Mouse (Mus musculus) MEL (cell line): ENCODE data around the gene Gm11273. TPM values are rescaled to one million over a fixed set of nuclear protein-coding genes. Genes with fewer than 3 reads are reported as not detected.

ENCODE experiments used
- DNase-seq: peaks from one replicate; pipeline ENCODE4 v3.0.0; 2011; ENCODE audit warnings: low read depth, low spot score
- H3K27ac ChIP-seq: 2 replicates; pipeline ENCODE4 v1.5.1; 2012; ENCODE audit warnings: low read depth, mild to moderate bottlenecking, control low read depth, low read length, moderate library complexity; ENCODE audit not compliant: control insufficient read depth
- H3K27me3 ChIP-seq, 2 experiments: fragments of 150-350 bp in 1 of 2; sonication (generic) in 1 of 2; 2 replicates each; pipeline ENCODE4 v1.6.1; 2012; ENCODE audit warnings: low read length in 2 of 2, mild to moderate bottlenecking in 2 of 2, improper control_type of control experiment in 1 of 2, moderate library complexity in 1 of 2; ENCODE audit not compliant: insufficient read depth in 2 of 2, control insufficient read depth in 1 of 2
- H3K36me3 ChIP-seq, 2 experiments: 2 replicates each; pipeline ENCODE4 v1.6.1; 2012 to 2014; ENCODE audit warnings: low read length in 2 of 2, improper control_type of control experiment in 1 of 2, inconsistent platforms in 1 of 2, mild to moderate bottlenecking in 1 of 2; ENCODE audit not compliant: insufficient read depth in 2 of 2, control insufficient read depth in 1 of 2
- H3K4me1 ChIP-seq, 2 experiments: fragments of 150-350 bp in 1 of 2; sonication (generic) in 1 of 2; 2 replicates each; pipeline ENCODE4 v1.6.1; 2012; ENCODE audit warnings: low read length in 2 of 2, improper control_type of control experiment in 1 of 2, mild to moderate bottlenecking in 1 of 2; ENCODE audit not compliant: insufficient read depth in 2 of 2, control insufficient read depth in 1 of 2
- H3K4me3 ChIP-seq, 2 experiments: fragments of 150-350 bp in 1 of 2; sonication (generic) in 1 of 2; 2 replicates each; pipeline ENCODE4 v1.5.1; 2012; ENCODE audit warnings: low read depth in 2 of 2, low read length in 2 of 2, mild to moderate bottlenecking in 2 of 2, moderate library complexity in 2 of 2, control low read depth in 1 of 2, improper control_type of control experiment in 1 of 2; ENCODE audit not compliant: control insufficient read depth in 1 of 2, insufficient read depth in 1 of 2
- H3K79me2 ChIP-seq: 2 replicates; pipeline ENCODE4 v1.6.1; 2012; ENCODE audit warnings: mild to moderate bottlenecking, low read length, moderate library complexity; ENCODE audit not compliant: control insufficient read depth, poor library complexity, insufficient read depth
- H3K9ac ChIP-seq: 2 replicates; pipeline ENCODE4 v1.6.1; 2012; ENCODE audit warnings: low read depth, mild to moderate bottlenecking, control low read depth, low read length, moderate library complexity; ENCODE audit not compliant: control insufficient read depth, poor library complexity, severe bottlenecking
- H3K9me3 ChIP-seq: fragments of 150-350 bp; sonication (generic); replicated peaks from 2 replicates; pipeline ENCODE4 v1.6.1; 2012; ENCODE audit warnings: mild to moderate bottlenecking, low read length, improper control_type of control experiment, moderate library complexity; ENCODE audit not compliant: insufficient read depth
- BHLHE40 ChIP-seq: IDR thresholded peaks from 2 replicates; pipeline ENCODE4 v1.6.1; 2012; ENCODE audit warnings: low read depth, mild to moderate bottlenecking, inconsistent platforms, low read length, improper control_type of control experiment, borderline replicate concordance
- CHD1 ChIP-seq: IDR thresholded peaks from 2 replicates; pipeline ENCODE4 v1.6.1; 2012; ENCODE audit warnings: low read depth, mild to moderate bottlenecking, inconsistent platforms, low read length, improper control_type of control experiment
- CHD2 ChIP-seq: IDR thresholded peaks from 2 replicates; pipeline ENCODE4 v1.6.1; 2011; ENCODE audit warnings: low read length, improper control_type of control experiment
- CTCF ChIP-seq, 3 experiments: IDR thresholded peaks in 2 of 3; conservative IDR thresholded peaks in 1 of 3; 2 replicates each; pipeline ENCODE4 v1.5.1; 2011 to 2012; ENCODE audit warnings: low read length in 3 of 3, low read depth in 2 of 3, mild to moderate bottlenecking in 2 of 3, improper control_type of control experiment in 1 of 3, inconsistent platforms in 1 of 3, mixed read lengths in 1 of 3, moderate library complexity in 1 of 3; ENCODE audit not compliant: control insufficient read depth in 1 of 3, insufficient read depth in 1 of 3, poor library complexity in 1 of 3, severe bottlenecking in 1 of 3
- E2F4 ChIP-seq: IDR thresholded peaks from 2 replicates; pipeline ENCODE4 v1.6.1; 2011; ENCODE audit warnings: low read depth, low read length, improper control_type of control experiment, borderline replicate concordance
- ELF1 ChIP-seq: IDR thresholded peaks from 2 replicates; pipeline ENCODE4 v1.6.1; 2014; ENCODE audit warnings: low read depth, mild to moderate bottlenecking, inconsistent platforms, low read length, improper control_type of control experiment, moderate library complexity
- EP300 ChIP-seq, 2 experiments: IDR thresholded peaks; 2 replicates each; pipeline ENCODE4 v1.6.1; 2011; ENCODE audit warnings: improper control_type of control experiment in 2 of 2, low read length in 2 of 2, low read depth in 1 of 2, mild to moderate bottlenecking in 1 of 2
- ETS1 ChIP-seq: IDR thresholded peaks from 2 replicates; pipeline ENCODE4 v1.6.1; 2012; ENCODE audit warnings: low read depth, mild to moderate bottlenecking, inconsistent platforms, low read length, improper control_type of control experiment, moderate library complexity
- GATA1 ChIP-seq: IDR thresholded peaks from 2 replicates; pipeline ENCODE4 v1.6.1; 2011; ENCODE audit warnings: low read depth, low read length, improper control_type of control experiment
- MAFK ChIP-seq: IDR thresholded peaks from 2 replicates; pipeline ENCODE4 v1.6.1; 2011; ENCODE audit warnings: low read depth, mild to moderate bottlenecking, low read length, improper control_type of control experiment, borderline replicate concordance
- MAZ ChIP-seq: IDR thresholded peaks from 2 replicates; pipeline ENCODE4 v1.6.1; 2012; ENCODE audit warnings: low read depth, mild to moderate bottlenecking, inconsistent platforms, low read length, improper control_type of control experiment
- MEF2A ChIP-seq: IDR thresholded peaks from 2 replicates; pipeline ENCODE4 v1.6.1; 2014; ENCODE audit warnings: low read depth, mild to moderate bottlenecking, inconsistent platforms, low read length, improper control_type of control experiment; ENCODE audit not compliant: poor library complexity, insufficient replicate concordance, severe bottlenecking; ENCODE audit errors: extremely low read depth
- MXI1 ChIP-seq: IDR thresholded peaks from 2 replicates; pipeline ENCODE4 v1.6.1; 2011; ENCODE audit warnings: mild to moderate bottlenecking, low read depth, low read length, improper control_type of control experiment
- MYB ChIP-seq: IDR thresholded peaks from 2 replicates; pipeline ENCODE4 v1.6.1; 2011; ENCODE audit warnings: mild to moderate bottlenecking, low read depth, low read length, improper control_type of control experiment
- NELFE ChIP-seq: IDR thresholded peaks from 2 replicates; pipeline ENCODE4 v1.6.1; 2011; ENCODE audit warnings: low read depth, low read length, improper control_type of control experiment
- NRF1 ChIP-seq: IDR thresholded peaks from 2 replicates; pipeline ENCODE4 v1.6.1; 2014; ENCODE audit warnings: low read depth, mild to moderate bottlenecking, inconsistent platforms, low read length, improper control_type of control experiment, moderate library complexity; ENCODE audit not compliant: poor library complexity, insufficient read depth, severe bottlenecking
- POLR2AphosphoS2 ChIP-seq: IDR thresholded peaks from 2 replicates; pipeline ENCODE4 v1.6.1; 2011; ENCODE audit warnings: low read length, improper control_type of control experiment
- POLR2AphosphoS5 ChIP-seq: IDR thresholded peaks from 2 replicates; pipeline ENCODE4 v1.6.1; 2012; ENCODE audit warnings: low read depth, borderline replicate concordance, mild to moderate bottlenecking, inconsistent platforms, low read length, moderate library complexity, mixed read lengths
- RCOR1 ChIP-seq: IDR thresholded peaks from 2 replicates; pipeline ENCODE4 v1.6.1; 2012; ENCODE audit warnings: low read depth, mild to moderate bottlenecking, inconsistent platforms, low read length, improper control_type of control experiment
- SIN3A ChIP-seq: IDR thresholded peaks from 2 replicates; pipeline ENCODE4 v1.6.1; 2012; ENCODE audit warnings: low read length, improper control_type of control experiment, inconsistent platforms
- SMC3 ChIP-seq: IDR thresholded peaks from 2 replicates; pipeline ENCODE4 v1.6.1; 2011; ENCODE audit warnings: low read depth, low read length, improper control_type of control experiment
- TAL1 ChIP-seq: IDR thresholded peaks from 2 replicates; pipeline ENCODE4 v1.6.1; 2012; ENCODE audit warnings: mild to moderate bottlenecking, inconsistent platforms, low read length, moderate library complexity, mixed read lengths
- TCF12 ChIP-seq: IDR thresholded peaks from 2 replicates; pipeline ENCODE4 v1.6.1; 2014; ENCODE audit warnings: low read depth, mild to moderate bottlenecking, inconsistent platforms, low read length, improper control_type of control experiment, moderate library complexity
- UBTF ChIP-seq: IDR thresholded peaks from 2 replicates; pipeline ENCODE4 v1.6.1; 2012; ENCODE audit warnings: low read depth, mild to moderate bottlenecking, inconsistent platforms, low read length, improper control_type of control experiment, moderate library complexity, borderline replicate concordance; ENCODE audit not compliant: insufficient read depth
- USF1 ChIP-seq: IDR thresholded peaks from 2 replicates; pipeline ENCODE4 v1.6.1; 2014; ENCODE audit warnings: low read depth, mild to moderate bottlenecking, inconsistent platforms, low read length, improper control_type of control experiment, moderate library complexity
- USF2 ChIP-seq, 2 experiments: IDR thresholded peaks; 2 replicates each; pipeline ENCODE4 v1.6.1; 2011 to 2012; ENCODE audit warnings: improper control_type of control experiment in 2 of 2, low read length in 2 of 2, borderline replicate concordance in 1 of 2, inconsistent platforms in 1 of 2, low read depth in 1 of 2, mild to moderate bottlenecking in 1 of 2; ENCODE audit not compliant: insufficient read depth in 1 of 2
- ZC3H11A ChIP-seq: IDR thresholded peaks from 2 replicates; pipeline ENCODE4 v1.6.1; 2012; ENCODE audit warnings: low read depth, mild to moderate bottlenecking, inconsistent platforms, low read length, improper control_type of control experiment
- ZKSCAN1 ChIP-seq: IDR thresholded peaks from 2 replicates; pipeline ENCODE4 v1.6.1; 2012; ENCODE audit warnings: low read depth, mild to moderate bottlenecking, inconsistent platforms, low read length, improper control_type of control experiment, moderate library complexity
- ZMIZ1 ChIP-seq: IDR thresholded peaks from 2 replicates; pipeline ENCODE4 v1.6.1; 2012; ENCODE audit warnings: low read depth, mild to moderate bottlenecking, inconsistent platforms, low read length, improper control_type of control experiment, moderate library complexity
- ZNF384 ChIP-seq: IDR thresholded peaks from 2 replicates; pipeline ENCODE4 v1.6.1; 2012; ENCODE audit warnings: low read depth, mild to moderate bottlenecking, inconsistent platforms, low read length, improper control_type of control experiment
- polyA plus RNA-seq, 2 experiments: library from polyadenylated mRNA; stranded (reverse) in 1 of 2; unstranded in 1 of 2; fragments of >175 nt in 1 of 2; fragments of >200 nt in 1 of 2; gene quantifications; 2 replicates each; pipeline versions ENCODE4 v1.2.1 to v1.2.4; 2012; ENCODE audit warnings: low replicate concordance in 2 of 2, low read depth in 1 of 2; ENCODE audit not compliant: insufficient read length in 2 of 2, insufficient read depth in 1 of 2, missing spikeins in 1 of 2
- total RNA-seq: library from RNA; depleted of rRNA; stranded (reverse); fragments of 300-350 nt; gene quantifications from 2 replicates; pipeline ENCODE4 v1.2.3, GENCODE M21; 2012

Gm11273 gene
- total and polyA plus RNA-seq, 3 experiments = 32.5 to 306 TPM; not detected in 1

- no peaks in the 10 kb centered on the region for H3K79me2 ChIP-seq
- H3K27ac ChIP-seq = no peak within 1 kb of the TSS
- no peaks in the 10 kb centered on the region for H3K36me3 ChIP-seq
- no peak for TF ChIP-seq MEF2A
- TF ChIP-seq POLR2AphosphoS5 = no peak
- TF ChIP-seq ZNF384 = no peak
- no peak for TF ChIP-seq MXI1
- DNase-seq = no peak
- no peak within 1 kb of the TSS for H3K9ac ChIP-seq
- H3K4me3 ChIP-seq = no peak within 1 kb of the TSS
- H3K27me3 ChIP-seq = peaks cover 2 to 7% of the 10 kb centered on the region in 2 experiments; a peak in 3 of 4 replicates
- no peaks in the 10 kb centered on the region for H3K4me1 ChIP-seq
- H3K9me3 ChIP-seq = no peaks in the 10 kb centered on the region
Observed at GRCm38 (mm10) chr13:21542708-21543107, 41.5 kb upstream of the Gm11273 start, which contains the start of gene Olfr1366. Gene Olfr1366 (minus strand): TSS chr13:21542808.

GRCm38 (mm10) chr13:21530781-21531201 lies 29.6 kb upstream of the Gm11273 start, which contains the start of gene Zkscan8:
Gene Zkscan8 (minus strand): TSS chr13:21531120.
- Histone ChIP-seq H3K27me3 (no peaks in the 10 kb centered on the region; a peak in 3 of 4 replicates), H3K4me3 (peak within 1 kb of the TSS; percentile 75 to 97), H3K9ac (peak within 1 kb of the TSS; percentile 100), H3K4me1 (no peaks in the 10 kb centered on the region; a peak in 1 of 4 replicates), H3K79me2 (peaks cover 5% of the 10 kb centered on the region; the same call in 1 of the 2 replicates), H3K9me3 (no peaks in the 10 kb centered on the region), H3K36me3 (peaks cover 0 to 2% of the 10 kb centered on the region in 2 experiments; a peak in 2 of 4 replicates), H3K27ac (peak within 1 kb of the TSS; percentile 72)
- DNase-seq = peak; percentile 92
- no peak for TF ChIP-seq MAZ
- peak; percentile 67 for TF ChIP-seq TCF12
- no peak for TF ChIP-seq ZMIZ1
- TF ChIP-seq SMC3 = no peak
- TF ChIP-seq ZKSCAN1 = no peak
- TF ChIP-seq CHD1 = no peak
- TF ChIP-seq NELFE = peak; percentile 84
- TF ChIP-seq NRF1 = no peak
- peak; percentile 66 for TF ChIP-seq MXI1
- no peak for TF ChIP-seq BHLHE40
- 0 out of 2 replicates have a peak, but pooled peaks have one; percentile 77 for TF ChIP-seq UBTF
- peak; percentile 81 for TF ChIP-seq ELF1
- 0 out of 6 replicates have a peak, but pooled peaks of 1 of the 3 experiments have one; percentile 5 for TF ChIP-seq CTCF (IDR thresholded peaks at IDR 0.05 in 2 of 3, conservative IDR thresholded peaks at IDR 0.05 in 1 of 3; ENCODE audit: control insufficient read depth in 1 of 3, insufficient read depth in 1 of 3, low read depth in 2 of 3, low read length in 3 of 3, poor library complexity in 1 of 3, severe bottlenecking in 1 of 3)
- TF ChIP-seq EP300 (IDR thresholded peaks at IDR 0.05; ENCODE audit: low read depth in 1 of 2, low read length in 2 of 2) = no peak
- TF ChIP-seq GATA1 = no peak
- 0 out of 2 replicates have a peak, but pooled peaks have one; percentile 40 for TF ChIP-seq POLR2AphosphoS2
- no peak for TF ChIP-seq POLR2AphosphoS5
- peak; percentile 20; the same call in 1 of the 2 replicates for TF ChIP-seq ETS1
- no peak for TF ChIP-seq USF2 (IDR thresholded peaks at IDR 0.05; ENCODE audit: borderline replicate concordance in 1 of 2, insufficient read depth in 1 of 2, low read depth in 1 of 2, low read length in 2 of 2)
- 0 out of 2 replicates have a peak, but pooled peaks have one; percentile 23 for TF ChIP-seq RCOR1
- no peak for TF ChIP-seq ZC3H11A
- no peak for TF ChIP-seq USF1
- TF ChIP-seq E2F4 = no peak
- no peak for TF ChIP-seq CHD2
- TF ChIP-seq TAL1 = no peak
- no peak for TF ChIP-seq MYB
- no peak for TF ChIP-seq SIN3A
- TF ChIP-seq MAFK = no peak
